Mouse (Mus musculus): Measurements from ENCODE around the gene St7l.

Gene St7l

DNA sequence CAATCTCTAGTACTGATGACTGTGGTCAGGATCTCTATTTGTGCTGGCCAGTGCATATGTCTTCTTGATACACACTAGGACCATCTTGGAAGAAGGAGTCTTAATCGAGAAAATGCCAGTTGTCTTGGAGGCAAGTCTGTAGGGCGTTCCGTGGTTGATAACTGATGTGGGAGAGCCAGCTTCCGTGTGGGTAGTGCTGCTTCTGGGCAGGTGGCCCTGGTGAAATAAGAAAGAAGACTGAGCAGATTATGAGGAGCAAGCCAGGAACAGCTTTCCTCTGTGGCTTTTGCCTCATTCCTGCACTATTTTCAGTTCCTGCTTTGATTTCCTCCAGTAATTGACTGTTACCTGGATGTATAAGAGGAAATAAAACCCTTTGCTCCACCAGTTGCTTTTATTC is 41.6 kb downstream of the St7l start:
- no peak for DNase-seq

GRCm38 (mm10) chr3:104906007-104906406 is 42.2 kb downstream of the St7l start:
- no peak for DNase-seq

DNA sequence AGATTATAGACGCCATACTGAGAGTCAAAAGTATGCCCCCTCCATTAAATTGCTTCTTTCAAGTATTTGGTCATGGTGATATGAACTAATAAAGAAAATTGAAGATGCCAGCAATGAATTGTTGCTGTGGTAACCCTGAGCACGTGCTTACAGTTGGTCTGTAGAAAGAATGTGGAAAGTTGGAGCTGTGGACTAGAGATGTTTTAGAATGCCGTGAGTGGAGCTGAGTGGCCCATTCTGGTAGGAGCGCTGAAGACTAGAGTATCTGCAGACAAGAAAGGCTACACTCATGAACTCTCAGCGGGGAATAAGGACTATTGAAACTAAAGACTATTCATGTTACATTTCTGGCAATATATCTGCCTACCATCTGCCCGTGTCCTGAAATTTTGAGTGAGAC is 45.4 kb downstream of the St7l start:
- no peak for DNase-seq

DNA sequence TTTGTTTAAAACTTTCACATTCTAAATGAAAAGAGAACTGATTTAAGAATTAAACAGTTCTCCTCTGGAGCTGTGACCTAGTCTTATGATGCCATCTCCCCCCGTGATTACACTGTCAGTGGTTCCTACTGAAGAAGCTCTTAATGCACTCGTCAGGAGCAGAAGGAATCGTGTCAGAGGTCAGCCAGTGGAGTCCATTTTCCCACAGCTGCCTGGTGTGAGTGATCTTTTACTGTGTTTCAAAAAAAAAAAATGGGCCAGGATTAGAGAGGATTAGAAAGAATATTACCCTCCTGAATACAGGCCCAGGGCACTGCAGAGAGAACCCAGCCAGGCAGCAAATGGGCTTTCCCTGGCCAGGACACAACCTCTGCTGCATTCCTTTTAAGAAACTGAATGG is 51.2 kb downstream of the St7l start:
- DNase-seq = no peak

DNA sequence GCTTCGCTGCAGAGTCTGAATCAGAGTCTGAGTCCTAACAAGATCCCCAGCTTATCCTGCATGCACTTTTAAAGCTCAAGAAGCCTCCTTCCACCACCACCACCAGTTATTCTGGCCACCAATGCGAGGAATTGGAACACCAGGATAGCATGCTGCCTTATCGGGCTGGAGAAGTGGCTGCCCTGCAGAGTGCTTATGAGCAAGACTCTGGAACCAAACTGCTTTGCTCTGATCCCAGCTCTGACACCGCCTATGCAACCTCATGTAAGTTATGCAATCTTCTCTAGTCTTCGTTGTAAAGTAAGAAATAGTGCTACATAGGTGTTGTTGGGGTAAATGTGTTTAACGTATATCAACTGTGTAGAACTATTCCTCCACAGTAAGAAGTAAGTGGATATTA is 65.6 kb downstream of the St7l start:
- no peak for DNase-seq

- no peak for DNase-seq
Measured at GRCm38 (mm10) chr3:104937728-104938305, 74.0 kb downstream of the St7l start.

DNA sequence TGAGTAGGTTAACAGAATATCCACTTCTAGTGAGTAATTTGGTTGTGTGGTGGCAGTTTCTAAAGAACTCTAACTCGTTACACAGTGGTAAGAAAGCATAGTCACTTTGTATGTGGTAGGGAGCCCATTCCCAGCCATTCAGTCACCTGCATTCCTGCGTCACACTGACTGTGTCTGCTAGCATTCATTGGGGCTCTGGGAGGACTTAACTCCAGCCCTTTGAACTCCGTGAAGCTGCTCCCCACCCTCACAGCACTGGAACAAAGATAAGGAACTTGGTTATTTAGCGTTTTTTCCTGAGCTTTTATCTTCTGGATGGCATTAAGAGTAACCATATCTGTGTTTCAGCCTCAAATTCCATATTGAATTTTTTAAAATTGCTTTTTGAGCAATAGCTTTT is 74.5 kb downstream of the St7l start:
- DNase-seq = no peak

DNA sequence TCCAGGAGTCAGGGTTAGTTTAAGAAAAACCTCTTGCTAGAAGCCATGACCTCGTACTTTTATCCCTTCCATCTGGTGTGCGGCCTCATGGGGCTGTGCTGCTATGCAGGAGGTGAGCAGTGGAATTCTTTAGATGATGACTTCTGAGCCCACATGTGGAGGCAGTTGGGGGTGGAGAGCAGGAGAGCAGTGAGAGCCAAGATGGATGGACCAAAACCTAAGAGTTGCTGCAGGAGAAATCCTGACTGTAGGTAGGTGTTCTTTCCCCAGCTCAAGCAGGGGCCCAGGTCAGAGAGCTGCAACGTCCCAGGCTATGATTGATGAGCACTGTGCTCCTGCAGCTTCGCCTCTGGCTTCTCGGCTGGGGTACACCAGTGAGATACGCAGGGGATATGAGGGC is 76.9 kb downstream of the St7l start:
- DNase-seq = no peak

DNA sequence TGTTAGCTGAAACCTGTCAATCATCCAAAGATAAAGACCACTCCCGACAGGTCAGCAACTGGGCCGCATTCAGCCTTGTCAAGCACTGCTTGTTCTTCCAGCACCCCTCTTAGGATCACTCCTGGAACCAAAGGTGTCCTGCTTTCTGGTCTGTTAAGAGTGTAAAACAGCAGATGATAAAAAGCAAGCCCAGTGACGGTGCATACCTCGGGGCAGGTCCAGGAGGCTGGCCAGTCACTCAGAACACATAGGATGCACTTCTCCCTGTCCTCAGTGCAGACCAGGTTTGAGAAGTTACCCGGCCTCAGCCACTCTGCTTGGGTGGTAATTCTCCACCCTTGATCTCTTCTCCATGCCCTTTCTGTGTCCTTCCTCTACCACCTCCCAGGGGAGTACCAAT is 78.9 kb downstream of the St7l start:
- no peak for DNase-seq

GRCm38 (mm10) chr3:104943333-104943732 is 79.5 kb downstream of the St7l start:
- no peak for DNase-seq

DNA sequence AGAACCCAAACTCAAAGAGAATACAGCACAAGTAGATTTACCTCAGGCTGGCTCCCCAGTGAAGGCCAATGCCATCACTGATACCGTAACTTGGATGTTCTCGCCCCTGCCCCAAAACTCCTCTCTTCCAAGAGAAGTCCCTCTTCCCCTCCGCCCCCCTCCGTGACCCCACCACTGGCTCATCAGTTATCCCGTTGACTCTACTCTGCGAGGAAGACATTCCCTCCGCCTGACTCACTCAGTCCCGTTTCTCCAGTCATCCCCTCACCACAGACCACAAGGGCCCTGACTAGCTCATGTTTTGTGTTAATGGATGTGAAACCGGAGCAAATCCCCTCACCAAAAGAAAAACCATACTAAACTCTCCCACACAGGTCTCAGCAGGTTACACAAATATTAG is 81.1 kb downstream of the St7l start:
- no peak for DNase-seq

DNA sequence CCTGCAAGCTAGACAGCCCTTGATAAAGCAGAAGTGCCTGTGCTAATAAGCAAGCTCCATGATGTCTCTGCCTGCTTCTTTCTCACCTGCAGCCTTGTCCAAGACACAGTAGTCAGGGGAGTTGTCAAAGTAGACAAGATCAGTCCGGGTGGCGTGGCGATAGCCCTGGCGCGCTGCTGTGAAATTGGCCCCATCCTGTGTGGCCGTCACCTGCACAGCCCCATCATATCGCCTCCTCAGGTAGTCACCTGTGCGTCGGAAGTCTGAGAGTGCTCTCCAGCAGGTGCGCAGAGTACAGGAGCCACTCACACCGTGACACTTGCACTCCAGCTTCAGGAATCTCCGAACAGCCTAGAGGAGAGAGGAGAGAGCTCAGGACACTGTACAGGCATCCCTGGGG is 87.1 kb downstream of the St7l start:
- no peak for DNase-seq

GRCm38 (mm10) chr3:104952891-104953670 is 89.3 kb downstream of the St7l start:
- DNase-seq = no peak

GRCm38 (mm10) chr3:104954137-104954536 is 90.3 kb downstream of the St7l start:
- no peak for DNase-seq

- no peak for DNase-seq
Measured at GRCm38 (mm10) chr3:104954551-104954950, 90.7 kb downstream of the St7l start.

DNA sequence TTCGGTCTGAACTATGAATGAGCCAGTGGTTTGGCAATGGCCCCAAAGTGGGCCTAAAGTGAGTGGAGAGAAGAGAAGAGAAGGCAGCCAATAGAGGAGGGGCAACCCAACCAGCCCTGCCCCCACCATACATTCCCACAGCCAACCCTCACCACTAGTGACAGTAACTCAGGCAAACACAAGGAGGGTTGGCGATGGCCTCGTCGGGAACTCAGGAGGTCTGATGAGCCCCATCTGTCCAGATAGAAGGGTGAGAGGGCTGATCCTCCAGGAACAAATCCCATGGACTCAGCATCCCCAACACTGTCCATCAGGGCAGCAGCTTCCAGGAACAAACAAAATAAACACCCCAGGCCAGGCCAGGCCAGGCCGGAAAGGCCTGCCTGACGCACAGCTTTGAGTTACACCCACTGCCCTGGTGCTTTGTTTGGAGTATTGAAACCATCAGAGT is 92.4 kb downstream of the St7l start:
- no peak for DNase-seq

DNA sequence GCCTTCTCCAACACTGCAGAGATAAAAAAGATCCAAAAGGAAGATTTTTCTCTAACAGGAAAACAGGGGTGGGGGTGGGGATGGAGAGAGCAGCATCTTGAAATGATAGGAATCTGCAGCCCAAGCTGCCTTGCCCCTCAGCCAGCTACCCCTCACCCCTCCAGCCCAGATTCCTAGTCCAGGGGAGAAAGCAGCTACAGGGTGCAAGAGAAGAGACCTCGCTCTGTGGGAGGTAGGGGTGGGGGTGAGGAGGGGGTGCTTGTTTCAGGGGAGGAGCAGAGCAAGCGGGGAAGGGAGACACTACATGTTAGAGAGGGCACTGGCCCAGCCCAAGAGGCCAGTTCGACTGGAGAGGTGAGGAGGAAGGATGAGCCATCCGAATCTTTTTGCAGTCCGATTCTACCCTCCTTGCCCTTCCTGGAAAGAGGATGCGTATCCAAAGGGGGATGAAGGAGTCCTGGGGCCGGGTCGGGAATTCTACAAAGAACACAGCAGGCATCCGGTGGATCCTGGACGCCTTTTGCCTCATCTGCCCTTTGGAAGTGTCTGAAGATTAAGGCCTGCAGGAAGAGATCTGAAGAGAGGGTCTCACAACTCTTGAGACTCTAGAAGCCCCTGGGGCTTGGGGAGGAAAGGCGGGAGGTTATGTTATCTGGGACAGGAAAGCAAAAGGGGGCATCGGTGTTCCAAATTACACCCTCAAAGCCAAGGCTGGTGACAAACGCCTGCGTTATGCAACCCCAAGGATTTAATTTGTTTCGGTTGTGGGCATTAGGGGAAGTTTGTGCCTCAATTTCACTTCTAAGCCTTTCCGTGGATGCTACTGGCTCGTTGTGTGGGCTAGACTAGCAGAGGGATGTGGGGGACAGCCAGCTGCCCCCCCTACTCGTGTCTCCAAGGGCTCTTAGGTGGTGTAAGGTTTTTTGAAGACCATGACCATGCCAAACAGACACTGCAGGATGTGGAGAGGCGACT is 96.5 kb downstream of the St7l start:
- no peak for DNase-seq

DNA sequence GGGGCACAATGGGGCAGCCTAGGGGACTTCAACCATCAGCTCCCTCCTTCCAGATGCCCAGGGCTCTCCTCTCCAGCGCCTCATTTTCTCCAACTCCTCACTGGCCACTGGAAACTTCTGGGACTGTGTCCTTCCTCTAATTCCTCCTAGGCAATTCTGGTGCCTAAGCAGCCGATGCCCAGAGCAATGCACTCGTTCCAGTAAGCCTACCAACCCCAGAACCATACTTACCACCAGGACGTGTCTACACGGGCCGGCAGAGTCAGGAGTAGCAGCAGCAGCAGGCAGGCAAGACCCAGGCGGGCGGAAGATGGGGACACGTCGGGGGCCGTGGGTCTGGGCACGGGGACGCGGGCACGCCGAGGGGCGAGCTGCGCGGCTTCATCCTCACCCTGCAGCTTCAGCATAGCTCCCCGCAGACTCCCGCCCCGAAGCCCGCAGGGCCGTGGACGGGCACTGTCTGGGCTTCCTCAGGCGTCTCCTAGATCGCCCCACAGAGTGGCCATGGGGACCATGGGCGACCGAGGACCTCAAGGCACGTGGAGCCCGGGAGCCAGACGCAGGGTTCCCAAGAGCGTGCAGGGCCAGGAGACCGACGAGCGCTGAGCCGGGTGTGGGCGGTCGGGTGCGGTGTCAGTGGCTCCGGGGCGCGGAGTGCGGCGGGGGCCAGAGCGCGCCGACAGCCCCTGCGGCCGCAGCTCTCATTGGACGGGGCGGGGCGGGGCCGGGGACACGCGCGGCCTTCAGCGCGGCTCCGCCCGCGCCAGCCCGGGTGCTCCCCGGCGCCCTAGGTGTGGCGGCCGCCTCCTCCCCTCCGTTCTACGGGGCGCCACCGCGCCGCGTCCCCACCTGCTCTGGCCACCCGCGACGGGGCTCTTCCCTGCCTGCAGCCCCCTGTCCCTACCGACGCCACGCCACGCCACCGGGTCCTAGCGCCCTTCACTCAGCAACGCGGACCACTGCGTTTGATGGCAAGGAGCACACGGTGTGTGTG is 97.6 kb downstream of the St7l start, which contains the start of gene Wnt2b:
TSS of gene Wnt2b (minus strand) at position 856 of the 994 bp plus-strand sequence.
- no peak for DNase-seq

DNA sequence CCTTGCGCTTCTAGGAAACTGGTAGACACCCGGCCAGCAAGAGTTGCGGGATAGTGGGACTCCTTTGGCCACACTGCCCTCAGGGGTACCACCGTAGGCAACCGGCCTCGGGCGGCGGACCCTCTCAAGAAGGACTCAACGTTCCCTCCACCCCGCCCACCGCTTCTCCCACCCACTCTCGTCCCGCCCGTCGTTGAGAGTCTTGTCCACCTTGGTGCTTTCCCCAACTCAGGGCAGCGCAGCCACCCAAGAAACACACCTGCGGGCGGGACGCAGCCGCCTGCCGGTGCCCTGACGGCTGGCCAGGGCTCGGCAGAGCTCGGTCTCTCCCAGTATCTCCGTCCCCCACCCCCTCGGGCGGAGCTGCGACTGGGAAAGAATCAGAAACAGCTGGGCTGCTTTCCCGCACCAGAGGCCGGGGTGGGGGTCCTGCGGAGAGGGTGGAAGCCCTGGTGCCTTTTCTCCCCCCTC is 98.4 kb downstream of the St7l start:
- DNase-seq = no peak

DNA sequence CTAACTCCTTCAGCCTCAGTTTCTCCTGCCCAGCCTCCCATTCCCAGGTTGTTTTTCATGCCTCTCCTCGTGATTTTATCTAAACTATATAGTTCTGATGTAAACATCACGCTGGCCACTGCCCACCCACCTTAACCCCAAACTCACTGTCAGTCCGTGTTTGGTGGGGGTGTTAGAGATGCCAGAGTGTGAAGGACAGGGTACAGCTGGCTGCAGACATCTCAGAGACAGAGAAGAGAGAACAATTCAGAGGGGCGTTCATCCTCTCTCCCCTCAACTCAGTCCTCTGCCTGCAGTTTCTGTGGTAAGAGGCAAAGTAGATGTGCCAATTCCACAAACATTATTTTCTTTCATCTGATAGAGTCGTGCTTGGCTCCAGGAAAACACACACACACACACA is 99.1 kb downstream of the St7l start:
- DNase-seq = no peak

GRCm38 (mm10) chr3:104963331-104964276 is 99.8 kb downstream of the St7l start:
- no peak for DNase-seq

Measured in cerebellum, adult 8-10 months (tissue).